Mouse (Mus musculus): ENCODE data around the gene Caln1. TPM values are rescaled to one million over a fixed set of nuclear protein-coding genes. Genes with fewer than 3 reads are reported as not detected.

Caln1 gene
- polyA plus RNA-seq, 1 experiment from 2014 or later, result not detected

DNA sequence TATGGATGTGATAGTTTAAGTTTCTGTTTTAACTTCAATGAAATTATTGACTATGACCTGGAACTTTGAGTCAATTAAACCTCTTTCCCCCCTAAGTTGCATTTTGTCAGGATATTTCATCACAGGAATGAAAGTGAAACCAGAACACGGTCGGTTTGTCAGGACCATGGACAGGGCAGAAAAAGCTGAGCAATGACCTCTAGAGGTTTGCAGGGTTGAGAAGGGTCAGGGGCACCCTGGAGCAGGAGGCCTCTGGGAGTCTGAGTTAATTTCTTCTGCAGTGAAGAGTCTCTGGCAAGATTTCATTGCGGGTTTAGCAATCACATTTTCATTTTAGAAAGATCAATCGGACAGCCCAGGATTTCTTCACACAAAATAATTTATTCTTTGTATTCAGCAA, 184.7 kb downstream of the Caln1 start:
- H3K27ac ChIP-seq (ENCODE audit: low read length), result no peak overlapping the region
- no peak for ATAC-seq (ENCODE audit: low read depth)

DNA sequence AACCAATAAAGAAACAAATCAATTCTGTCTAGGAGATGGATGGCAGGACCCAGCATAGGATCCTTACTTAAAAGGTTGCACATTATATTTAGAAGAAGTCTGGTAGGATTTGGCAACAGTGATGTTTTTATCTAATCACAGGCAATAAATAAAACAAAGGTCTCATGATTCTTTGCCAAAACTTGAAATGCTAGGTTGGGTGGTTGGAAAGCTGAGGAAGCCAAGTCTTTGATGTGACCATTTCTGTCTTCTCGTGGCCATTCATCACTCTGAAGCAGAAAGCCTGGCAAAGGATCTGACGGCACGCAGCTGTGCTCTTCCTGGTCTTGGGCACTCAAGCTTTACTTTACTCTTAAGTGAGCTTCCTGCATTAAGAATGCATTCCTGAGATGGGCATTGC, 193.9 kb downstream of the Caln1 start:
- WGBS, result 42% methylated on average over 3 of the region's 3 CpGs
- Histone ChIP-seq H3K27ac (ENCODE audit: low read length) (no peak overlapping the region), H3K9me3 (ENCODE audit: control insufficient read depth, low read length) (peaks cover 2% of the 10 kb centered on the region; the same call in 1 of the 2 replicates), H3K4me2 (ENCODE audit: low read depth, low read length) (no peak overlapping the region), H3K9ac (ENCODE audit: low read length) (no peak overlapping the region), H3K36me3 (ENCODE audit: control insufficient read depth, insufficient read depth, low read length) (no peaks in the 10 kb centered on the region), H3K4me3 (ENCODE audit: low read length) (no peak overlapping the region), H3K27me3 (ENCODE audit: control insufficient read depth, insufficient read depth, low read depth, low read length) (no peaks in the 10 kb centered on the region), H3K4me1 (replicated peaks; ENCODE audit: control insufficient read depth, insufficient read depth, low read length) (no peaks in the 10 kb centered on the region)
- peak; percentile 68; the same call in 1 of the 2 replicates for ATAC-seq (ENCODE audit: low read depth)

More for the DNA sequence above, 184.7 kb downstream of the Caln1 start:
- H3K9me3 ChIP-seq (ENCODE audit: control insufficient read depth, low read length), result no peaks in the 10 kb centered on the region
- no peaks in the 10 kb centered on the region for H3K36me3 ChIP-seq (ENCODE audit: control insufficient read depth, insufficient read depth, low read length)
- H3K4me1 ChIP-seq (replicated peaks; ENCODE audit: control insufficient read depth, insufficient read depth, low read length), result no peaks in the 10 kb centered on the region
- no peak overlapping the region for H3K4me3 ChIP-seq (ENCODE audit: low read length)
- no peak overlapping the region for H3K4me2 ChIP-seq (ENCODE audit: low read depth, low read length)
- H3K27me3 ChIP-seq (ENCODE audit: control insufficient read depth, insufficient read depth, low read depth, low read length), result no peaks in the 10 kb centered on the region
- 56% methylated on average over 4 of the region's 4 CpGs for WGBS
- H3K9ac ChIP-seq (ENCODE audit: low read length), result no peak overlapping the region

DNA sequence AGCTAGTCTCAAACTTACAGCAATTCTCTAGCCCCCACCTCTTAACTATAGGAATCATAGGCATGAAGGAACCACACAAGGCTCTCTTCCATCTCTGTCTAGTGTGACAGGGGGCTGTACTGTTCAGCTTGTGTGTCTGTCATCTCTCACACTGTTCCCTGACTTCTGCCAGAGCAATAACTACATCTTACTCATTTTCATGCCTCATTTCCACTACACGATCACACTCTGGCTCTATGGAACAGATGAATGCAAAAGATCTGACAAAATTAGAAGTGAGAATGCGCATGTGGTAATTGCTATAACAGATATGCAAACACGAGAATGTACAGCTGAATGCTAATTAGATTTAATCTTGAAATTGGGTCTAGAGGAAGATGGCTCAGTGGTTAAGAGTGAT, 196.7 kb downstream of the Caln1 start:
- H3K27ac ChIP-seq (ENCODE audit: low read length), result no peak overlapping the region

DNA sequence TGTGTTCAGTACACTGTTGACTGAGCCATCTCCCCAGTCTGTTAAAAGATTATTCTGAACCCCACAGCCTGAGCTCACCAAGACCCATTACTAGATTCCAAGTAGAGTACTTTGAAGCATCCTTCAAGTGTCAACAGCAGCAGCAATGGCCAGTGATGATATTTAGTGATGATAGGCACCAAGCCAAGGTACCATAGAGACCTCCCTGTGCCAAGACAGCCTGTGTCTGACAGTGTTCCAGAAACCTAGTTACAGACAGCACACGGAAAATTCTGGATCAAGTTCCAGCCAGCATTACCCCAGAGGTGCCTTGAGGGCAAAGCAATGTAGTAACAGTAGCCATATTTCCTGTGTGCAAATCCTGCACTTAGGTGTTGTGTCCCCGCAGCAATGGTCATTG, 208.3 kb downstream of the Caln1 start:
- ATAC-seq (ENCODE audit: low read depth), result no peak
- 68% methylated on average over 2 of the region's 2 CpGs for WGBS
- H3K4me1 ChIP-seq (replicated peaks; ENCODE audit: control insufficient read depth, insufficient read depth, low read length), result no peaks in the 10 kb centered on the region
- H3K27ac ChIP-seq (ENCODE audit: low read length), result no peak overlapping the region
- no peaks in the 10 kb centered on the region for H3K36me3 ChIP-seq (ENCODE audit: control insufficient read depth, insufficient read depth, low read length)
- no peaks in the 10 kb centered on the region for H3K27me3 ChIP-seq (ENCODE audit: control insufficient read depth, insufficient read depth, low read depth, low read length)
- H3K9me3 ChIP-seq (ENCODE audit: control insufficient read depth, low read length), result no peaks in the 10 kb centered on the region
- H3K4me3 ChIP-seq (ENCODE audit: low read length), result no peak overlapping the region
- no peak overlapping the region for H3K9ac ChIP-seq (ENCODE audit: low read length)
- H3K4me2 ChIP-seq (ENCODE audit: low read depth, low read length), result no peak overlapping the region

More for the DNA sequence above, 196.7 kb downstream of the Caln1 start:
- Histone ChIP-seq H3K27me3 (ENCODE audit: control insufficient read depth, insufficient read depth, low read depth, low read length) (no peaks in the 10 kb centered on the region), H3K9ac (ENCODE audit: low read length) (no peak overlapping the region), H3K9me3 (ENCODE audit: control insufficient read depth, low read length) (peaks cover 2% of the 10 kb centered on the region; the same call in 1 of the 2 replicates), H3K36me3 (ENCODE audit: control insufficient read depth, insufficient read depth, low read length) (no peaks in the 10 kb centered on the region), H3K4me2 (ENCODE audit: low read depth, low read length) (no peak overlapping the region), H3K4me3 (ENCODE audit: low read length) (no peak overlapping the region), H3K4me1 (replicated peaks; ENCODE audit: control insufficient read depth, insufficient read depth, low read length) (no peaks in the 10 kb centered on the region)
- 89% methylated on average over 3 of the region's 3 CpGs for WGBS
- no peak for ATAC-seq (ENCODE audit: low read depth)

DNA sequence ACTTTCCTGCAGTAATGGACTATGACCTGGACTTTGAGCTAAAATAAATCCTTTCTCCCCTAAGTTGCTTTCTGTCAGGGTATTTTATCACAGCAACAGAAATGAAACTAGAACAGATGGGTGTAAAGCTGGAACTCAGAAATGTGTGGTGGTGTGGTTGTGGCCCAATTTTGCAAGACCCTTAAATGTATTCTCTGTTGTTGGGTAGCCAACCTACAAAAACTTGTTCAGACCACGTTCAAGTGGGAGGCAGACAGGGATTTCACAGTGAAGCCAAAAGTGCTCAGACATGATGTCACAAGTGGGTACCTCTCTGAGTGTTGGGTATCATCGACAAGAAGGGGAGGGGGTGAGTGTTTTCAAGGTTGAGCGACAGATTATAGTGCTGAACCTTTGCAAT, 214.8 kb downstream of the Caln1 start:
- 81% methylated on average over 3 of the region's 3 CpGs for WGBS
- no peaks in the 10 kb centered on the region for H3K36me3 ChIP-seq (ENCODE audit: control insufficient read depth, insufficient read depth, low read length)
- no peaks in the 10 kb centered on the region for H3K27me3 ChIP-seq (ENCODE audit: control insufficient read depth, insufficient read depth, low read depth, low read length)
- no peak overlapping the region for H3K9ac ChIP-seq (ENCODE audit: low read length)
- H3K4me1 ChIP-seq (replicated peaks; ENCODE audit: control insufficient read depth, insufficient read depth, low read length), result no peaks in the 10 kb centered on the region
- no peak overlapping the region for H3K4me2 ChIP-seq (ENCODE audit: low read depth, low read length)
- H3K27ac ChIP-seq (ENCODE audit: low read length), result no peak overlapping the region
- no peaks in the 10 kb centered on the region for H3K9me3 ChIP-seq (ENCODE audit: control insufficient read depth, low read length)
- H3K4me3 ChIP-seq (ENCODE audit: low read length), result no peak overlapping the region
- no peak for ATAC-seq (ENCODE audit: low read depth)

DNA sequence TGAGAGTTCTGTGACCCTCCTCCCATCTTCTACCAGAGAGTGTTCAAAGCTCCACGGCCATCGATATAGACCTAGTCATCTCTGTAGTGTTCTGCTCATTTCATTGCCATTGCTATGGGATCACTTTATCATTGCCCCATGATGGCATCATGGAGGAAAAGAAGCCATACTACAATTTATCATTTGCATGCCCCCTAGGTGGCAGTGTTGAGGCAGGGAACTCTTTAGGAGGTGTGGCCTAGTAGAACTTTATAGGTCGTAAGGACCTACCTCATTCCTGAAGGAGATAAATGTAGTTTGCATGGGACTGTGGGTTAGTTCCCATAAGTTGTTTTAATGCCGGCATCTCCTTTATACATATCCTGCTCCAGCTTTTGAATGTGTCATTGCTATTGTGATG, 217.0 kb downstream of the Caln1 start:
- Histone ChIP-seq H3K27me3 (ENCODE audit: control insufficient read depth, insufficient read depth, low read depth, low read length) (no peaks in the 10 kb centered on the region), H3K27ac (ENCODE audit: low read length) (no peak overlapping the region), H3K4me1 (replicated peaks; ENCODE audit: control insufficient read depth, insufficient read depth, low read length) (no peaks in the 10 kb centered on the region), H3K4me2 (ENCODE audit: low read depth, low read length) (no peak overlapping the region), H3K36me3 (ENCODE audit: control insufficient read depth, insufficient read depth, low read length) (no peaks in the 10 kb centered on the region), H3K9me3 (ENCODE audit: control insufficient read depth, low read length) (no peaks in the 10 kb centered on the region; the same call in 1 of the 2 replicates), H3K4me3 (ENCODE audit: low read length) (no peak overlapping the region), H3K9ac (ENCODE audit: low read length) (no peak overlapping the region)
- 84% methylated on average over 4 of the region's 4 CpGs for WGBS
- ATAC-seq (ENCODE audit: low read depth), result no peak

DNA sequence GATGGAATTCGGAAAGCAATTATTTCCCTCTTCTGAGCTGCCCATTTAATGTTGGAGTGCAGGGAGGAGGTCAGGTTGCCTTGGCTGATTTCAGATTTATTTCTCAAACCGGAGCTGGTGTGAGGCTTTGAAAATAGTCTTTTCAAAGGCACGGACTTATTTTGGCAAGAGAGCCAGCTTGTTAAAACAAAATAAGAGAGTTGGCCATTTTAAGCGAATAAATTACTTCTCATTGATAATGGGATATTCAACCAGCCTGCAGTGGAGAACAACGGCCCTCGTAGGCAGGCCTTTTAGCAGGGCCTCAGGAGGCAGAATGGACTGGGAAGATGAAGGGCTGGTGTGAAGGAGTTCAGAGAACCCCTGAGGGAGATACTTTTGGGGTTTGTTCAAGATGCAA, 227.3 kb downstream of the Caln1 start:
- H3K9me3 ChIP-seq (ENCODE audit: control insufficient read depth, low read length), result 0 out of 2 replicates have a peak, but pooled peaks cover 3% of the 10 kb centered on the region
- H3K36me3 ChIP-seq (ENCODE audit: control insufficient read depth, insufficient read depth, low read length), result no peaks in the 10 kb centered on the region
- no peaks in the 10 kb centered on the region for H3K27me3 ChIP-seq (ENCODE audit: control insufficient read depth, insufficient read depth, low read depth, low read length)
- H3K4me2 ChIP-seq (ENCODE audit: low read depth, low read length), result no peak overlapping the region
- H3K27ac ChIP-seq (ENCODE audit: low read length), result no peak overlapping the region
- 65% methylated on average over 6 of the region's 6 CpGs for WGBS
- H3K4me3 ChIP-seq (ENCODE audit: low read length), result no peak overlapping the region
- H3K9ac ChIP-seq (ENCODE audit: low read length), result no peak overlapping the region
- ATAC-seq (ENCODE audit: low read depth), result no peak
- no peaks in the 10 kb centered on the region for H3K4me1 ChIP-seq (replicated peaks; ENCODE audit: control insufficient read depth, insufficient read depth, low read length)

DNA sequence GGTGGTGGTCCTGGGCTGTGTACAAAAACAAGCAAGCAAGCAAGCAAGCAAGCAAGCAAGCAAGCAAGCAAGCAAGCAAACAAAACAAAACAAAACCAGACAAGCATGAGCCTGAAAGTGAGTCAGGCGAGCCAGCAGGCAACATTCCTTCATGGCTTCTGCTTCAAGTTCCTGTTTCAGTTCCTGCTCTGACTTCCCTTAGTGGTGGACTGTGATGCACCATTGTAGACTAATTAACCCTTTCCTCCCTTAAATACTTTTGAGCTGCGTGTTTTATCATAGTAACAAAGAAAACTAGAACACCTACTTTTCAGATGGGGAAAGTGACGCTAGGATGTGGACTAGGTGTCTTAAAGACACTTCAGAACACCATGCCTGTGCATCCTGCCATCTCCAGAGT, 244.4 kb downstream of the Caln1 start:
- no peaks in the 10 kb centered on the region for H3K9me3 ChIP-seq (ENCODE audit: control insufficient read depth, low read length)
- no peak for ATAC-seq (ENCODE audit: low read depth)
- H3K4me1 ChIP-seq (replicated peaks; ENCODE audit: control insufficient read depth, insufficient read depth, low read length), result no peaks in the 10 kb centered on the region
- no peaks in the 10 kb centered on the region for H3K27me3 ChIP-seq (ENCODE audit: control insufficient read depth, insufficient read depth, low read depth, low read length)
- H3K36me3 ChIP-seq (ENCODE audit: control insufficient read depth, insufficient read depth, low read length), result no peaks in the 10 kb centered on the region
- no peak overlapping the region for H3K9ac ChIP-seq (ENCODE audit: low read length)
- H3K4me3 ChIP-seq (ENCODE audit: low read length), result no peak overlapping the region
- H3K4me2 ChIP-seq (ENCODE audit: low read depth, low read length), result no peak overlapping the region
- 77% methylated on average over 3 of the region's 3 CpGs for WGBS
- no peak overlapping the region for H3K27ac ChIP-seq (ENCODE audit: low read length)

DNA sequence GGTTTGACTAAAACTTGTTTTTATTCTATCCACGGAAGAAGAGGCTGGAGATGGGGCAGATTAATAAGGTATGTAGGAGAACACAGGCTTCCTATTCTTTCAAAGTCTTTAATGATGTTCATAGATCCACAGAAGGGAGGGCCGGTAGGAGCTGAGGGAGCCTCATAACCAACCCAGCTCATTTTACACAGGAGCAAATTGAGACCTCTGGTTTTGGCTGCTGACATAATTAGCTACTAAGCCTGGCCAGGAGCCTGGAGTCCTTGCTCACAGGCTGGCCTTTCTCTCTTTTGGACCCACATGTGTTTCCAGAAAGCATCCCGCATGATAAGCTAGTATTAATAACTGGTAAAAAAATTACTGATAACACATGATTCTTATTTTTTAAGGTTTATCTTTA, 245.0 kb downstream of the Caln1 start:
- H3K36me3 ChIP-seq (ENCODE audit: control insufficient read depth, insufficient read depth, low read length), result no peaks in the 10 kb centered on the region
- no peaks in the 10 kb centered on the region for H3K4me1 ChIP-seq (replicated peaks; ENCODE audit: control insufficient read depth, insufficient read depth, low read length)
- H3K9me3 ChIP-seq (ENCODE audit: control insufficient read depth, low read length), result no peaks in the 10 kb centered on the region
- no peak overlapping the region for H3K9ac ChIP-seq (ENCODE audit: low read length)
- H3K27me3 ChIP-seq (ENCODE audit: control insufficient read depth, insufficient read depth, low read depth, low read length), result no peaks in the 10 kb centered on the region
- WGBS, result 54% methylated on average over 3 of the region's 3 CpGs
- no peak overlapping the region for H3K4me2 ChIP-seq (ENCODE audit: low read depth, low read length)
- no peak overlapping the region for H3K27ac ChIP-seq (ENCODE audit: low read length)
- no peak overlapping the region for H3K4me3 ChIP-seq (ENCODE audit: low read length)
- peak; percentile 49; the same call in 1 of the 2 replicates for ATAC-seq (ENCODE audit: low read depth)

DNA sequence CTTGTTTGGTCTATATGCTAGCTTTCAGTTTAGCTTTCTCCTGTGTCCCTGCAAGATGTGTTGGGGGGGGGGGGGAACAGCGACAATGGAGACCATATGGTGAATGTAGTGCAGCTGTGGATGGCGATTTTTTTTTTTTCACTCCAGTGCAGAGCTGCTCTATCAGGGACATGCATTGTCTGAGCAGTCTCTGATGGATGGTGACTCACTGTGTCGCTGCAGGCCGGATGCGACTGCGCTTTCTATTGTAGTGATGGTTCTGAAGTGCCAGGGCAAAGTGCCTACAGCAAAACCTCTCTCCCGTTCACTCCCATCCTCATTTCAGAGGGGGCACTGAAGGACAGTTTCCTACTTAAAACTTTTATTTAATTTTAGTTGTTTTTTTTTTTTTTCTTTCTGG, 250.8 kb downstream of the Caln1 start:
- 69% methylated on average over 7 of the region's 7 CpGs for WGBS
- no peak overlapping the region for H3K27ac ChIP-seq (ENCODE audit: low read length)
- no peaks in the 10 kb centered on the region for H3K36me3 ChIP-seq (ENCODE audit: control insufficient read depth, insufficient read depth, low read length)
- H3K4me3 ChIP-seq (ENCODE audit: low read length), result no peak overlapping the region
- H3K9me3 ChIP-seq (ENCODE audit: control insufficient read depth, low read length), result no peaks in the 10 kb centered on the region
- H3K4me1 ChIP-seq (replicated peaks; ENCODE audit: control insufficient read depth, insufficient read depth, low read length), result 0 out of 2 replicates have a peak, but pooled peaks cover 6% of the 10 kb centered on the region
- no peak for ATAC-seq (ENCODE audit: low read depth)
- no peak overlapping the region for H3K4me2 ChIP-seq (ENCODE audit: low read depth, low read length)
- no peaks in the 10 kb centered on the region for H3K27me3 ChIP-seq (ENCODE audit: control insufficient read depth, insufficient read depth, low read depth, low read length)
- H3K9ac ChIP-seq (ENCODE audit: low read length), result no peak overlapping the region

All from lung, embryonic 16.5 days (tissue).